Mouse (Mus musculus) embryonic fibroblast, embryonic 13.5 days (primary cell): Measurements from ENCODE around the gene Tmem243. TPM values are rescaled to one million over a fixed set of nuclear protein-coding genes. Genes with fewer than 3 reads are reported as not detected.
A peak's percentile ranks its signal among the peaks of the same experiment; 100 is the strongest.
"Not testable (repeated sequence)": the region's sequence is repeated elsewhere in the genome, so short reads cannot be mapped to it uniquely, and the experiment has no call there.

Experiments
- H3K27ac ChIP-seq: 2 replicates; pipeline ENCODE4 v1.5.1; 2012; ENCODE audit warnings: low read length, control low read depth, inconsistent platforms; ENCODE audit not compliant: insufficient read depth
- H3K4me1 ChIP-seq: 2 replicates; pipeline ENCODE4 v1.6.1; 2011; ENCODE audit warnings: low read length; ENCODE audit not compliant: control insufficient read depth, insufficient read depth
- H3K4me3 ChIP-seq: 2 replicates; pipeline ENCODE4 v1.5.1; 2011; ENCODE audit warnings: mild to moderate bottlenecking, control low read depth, low read length; ENCODE audit not compliant: insufficient read depth
- CTCF ChIP-seq: IDR thresholded peaks from 2 replicates; pipeline ENCODE4 v1.5.1; 2011; ENCODE audit warnings: mild to moderate bottlenecking, control low read depth, low read length, moderate library complexity, borderline replicate concordance; ENCODE audit not compliant: insufficient read depth
- POLR2A ChIP-seq: IDR thresholded peaks from 2 replicates; pipeline ENCODE4 v1.6.1; 2011; ENCODE audit warnings: low read depth, mild to moderate bottlenecking, control low read depth, low read length, moderate library complexity
- polyA plus RNA-seq: library from polyadenylated mRNA; stranded (reverse); fragments of >200 nt; gene quantifications from 2 replicates; pipeline ENCODE4 v1.2.4, GENCODE M21; 2011; ENCODE audit warnings: low read depth; ENCODE audit not compliant: missing spikeins, insufficient read length

Tmem243 gene
- polyA plus RNA-seq, 1 experiment: 2.2 TPM

- H3K4me1 ChIP-seq: no peaks in the 10 kb centered on the region
- TF ChIP-seq POLR2A (no peak), CTCF (no peak)
Observed at GRCm38 (mm10) chr5:9135588-9135987, 35.1 kb downstream of the Tmem243 start.

GRCm38 (mm10) chr5:9140724-9141123 is 40.3 kb downstream of the Tmem243 start:
- Histone ChIP-seq H3K4me1 (no peaks in the 10 kb centered on the region), H3K4me3 (no peak overlapping the region), H3K27ac (no peak overlapping the region)
- TF ChIP-seq CTCF: no peak

More at GRCm38 (mm10) chr5:9135588-9135987, 35.1 kb downstream of the Tmem243 start:
- no peak overlapping the region for H3K27ac ChIP-seq
- H3K4me3 ChIP-seq: no peak overlapping the region

- TF ChIP-seq CTCF: no peak
- TF ChIP-seq POLR2A: no peak
- Histone ChIP-seq H3K27ac (no peak overlapping the region), H3K4me1 (no peaks in the 10 kb centered on the region), H3K4me3 (no peak overlapping the region)
Observed at GRCm38 (mm10) chr5:9142376-9142775, 41.9 kb downstream of the Tmem243 start.

- no peak for TF ChIP-seq CTCF
- TF ChIP-seq POLR2A: no peak
- no peak overlapping the region for H3K4me3 ChIP-seq
- H3K27ac ChIP-seq: no peak overlapping the region
- H3K4me1 ChIP-seq: no peaks in the 10 kb centered on the region
Observed at GRCm38 (mm10) chr5:9149273-9149850, 48.9 kb downstream of the Tmem243 start.

GRCm38 (mm10) chr5:9156746-9157145 is 56.3 kb downstream of the Tmem243 start:
- no peaks in the 10 kb centered on the region for H3K4me1 ChIP-seq
- TF ChIP-seq CTCF: no peak
- TF ChIP-seq POLR2A: no peak
- H3K4me3 ChIP-seq: no peak overlapping the region
- H3K27ac ChIP-seq: no peak overlapping the region

- TF ChIP-seq CTCF (no peak), POLR2A (no peak)
- no peak overlapping the region for H3K4me3 ChIP-seq
- H3K4me1 ChIP-seq: no peaks in the 10 kb centered on the region
- no peak overlapping the region for H3K27ac ChIP-seq
Observed at GRCm38 (mm10) chr5:9157336-9157735, 56.9 kb downstream of the Tmem243 start.

- H3K4me3 ChIP-seq: peak overlapping the region; percentile 79
- H3K4me1 ChIP-seq: no peaks in the 10 kb centered on the region
- no peak for TF ChIP-seq POLR2A
- TF ChIP-seq CTCF: no peak
- H3K27ac ChIP-seq: peak overlapping the region; percentile 87
Observed at GRCm38 (mm10) chr5:9160831-9161455, 60.5 kb downstream of the Tmem243 start.

- Histone ChIP-seq H3K4me3 (peak within 1 kb of the TSS; percentile 92), H3K4me1 (no peaks in the 10 kb centered on the region), H3K27ac (peak within 1 kb of the TSS; percentile 87)
- peak; percentile 99 for TF ChIP-seq POLR2A
- TF ChIP-seq CTCF: no peak
Observed at GRCm38 (mm10) chr5:9161456-9162041, 61.1 kb downstream of the Tmem243 start, which contains the start of gene Dmtf1. Gene Dmtf1, minus strand, starts transcription at chr5:9161776.

GRCm38 (mm10) chr5:9162088-9162487 is 61.6 kb downstream of the Tmem243 start:
- Histone ChIP-seq H3K27ac (peak overlapping the region; percentile 63; the same call in 1 of the 2 replicates), H3K4me3 (peak overlapping the region; percentile 92), H3K4me1 (no peaks in the 10 kb centered on the region)
- TF ChIP-seq POLR2A: no peak
- no peak for TF ChIP-seq CTCF

GRCm38 (mm10) chr5:9163411-9163810 is 62.9 kb downstream of the Tmem243 start:
- no peak for TF ChIP-seq POLR2A
- no peak for TF ChIP-seq CTCF
- Histone ChIP-seq H3K4me1 (no peaks in the 10 kb centered on the region), H3K27ac (no peak overlapping the region), H3K4me3 (no peak overlapping the region)

- not testable (repeated sequence) for H3K27ac ChIP-seq, H3K4me3 ChIP-seq, H3K4me1 ChIP-seq
Observed at GRCm38 (mm10) chr5:9165151-9165550, 64.7 kb downstream of the Tmem243 start.
